Mouse (Mus musculus): ENCODE measurements around the gene Gm28047. TPM values are rescaled to one million over a fixed set of nuclear protein-coding genes. Genes with fewer than 3 reads are reported as not detected.

Gene Gm28047
- polyA plus RNA-seq, 1 experiment: 0.09 TPM

DNA sequence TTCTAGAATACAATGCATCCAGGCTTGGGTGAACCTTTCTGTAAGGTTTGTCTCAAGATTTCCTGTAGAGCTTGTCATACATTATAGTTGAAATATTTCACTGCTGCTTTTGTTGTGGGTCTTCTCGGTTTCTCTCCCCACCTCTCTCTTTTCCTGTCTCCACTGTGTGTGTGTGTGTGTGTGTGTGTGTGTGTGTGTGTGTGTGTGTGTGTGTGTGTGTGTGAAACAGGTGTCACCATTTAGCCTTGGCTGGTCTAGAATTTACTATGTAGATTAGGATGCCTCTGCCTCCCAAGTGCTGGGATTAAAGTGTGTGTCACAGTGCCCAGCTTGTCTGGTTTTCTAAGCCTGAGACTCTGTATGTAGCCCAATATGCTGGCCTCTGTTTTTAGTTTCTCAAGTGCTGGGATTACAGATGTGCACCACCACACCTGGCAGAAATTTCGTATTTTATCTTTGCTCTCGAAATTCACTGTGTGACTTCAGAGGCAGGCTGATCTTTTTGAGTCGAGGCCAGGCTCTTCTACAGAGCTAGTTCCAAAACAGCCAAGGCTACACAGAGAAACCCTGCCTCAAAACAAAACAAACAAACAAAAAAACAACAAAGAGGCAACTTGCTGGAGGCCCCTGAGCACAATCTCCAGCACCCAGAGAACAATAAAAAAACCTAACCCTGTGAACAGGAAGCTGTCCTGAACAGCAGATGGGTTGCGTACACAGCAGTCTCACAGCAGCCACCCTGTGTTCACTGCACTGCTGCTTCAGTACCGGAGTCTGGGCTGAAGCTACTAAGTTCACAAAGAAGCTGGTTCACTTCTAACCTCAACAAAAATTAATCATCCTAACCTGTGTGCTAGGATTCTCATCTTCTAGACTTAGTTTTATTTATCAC lies 98.5 kb downstream of the Gm28047 start:
- Histone ChIP-seq H3K27me3 (ENCODE audit: control insufficient read depth) (no peaks in the 10 kb centered on the region), H3K4me3 (replicated peaks) (no peak overlapping the region), H3K9me3 (ENCODE audit: control insufficient read depth, low read length) (no peaks in the 10 kb centered on the region), H3K36me3 (ENCODE audit: control insufficient read depth) (peaks cover 70% of the 10 kb centered on the region), H3K4me1 (ENCODE audit: control insufficient read depth) (peaks cover 9% of the 10 kb centered on the region)
- TF ChIP-seq TAL1 (IDR thresholded peaks at IDR 0.05; ENCODE audit: low read length): no peak
- no peak for TF ChIP-seq GATA1 (IDR thresholded peaks at IDR 0.05; ENCODE audit: low read length)

DNA sequence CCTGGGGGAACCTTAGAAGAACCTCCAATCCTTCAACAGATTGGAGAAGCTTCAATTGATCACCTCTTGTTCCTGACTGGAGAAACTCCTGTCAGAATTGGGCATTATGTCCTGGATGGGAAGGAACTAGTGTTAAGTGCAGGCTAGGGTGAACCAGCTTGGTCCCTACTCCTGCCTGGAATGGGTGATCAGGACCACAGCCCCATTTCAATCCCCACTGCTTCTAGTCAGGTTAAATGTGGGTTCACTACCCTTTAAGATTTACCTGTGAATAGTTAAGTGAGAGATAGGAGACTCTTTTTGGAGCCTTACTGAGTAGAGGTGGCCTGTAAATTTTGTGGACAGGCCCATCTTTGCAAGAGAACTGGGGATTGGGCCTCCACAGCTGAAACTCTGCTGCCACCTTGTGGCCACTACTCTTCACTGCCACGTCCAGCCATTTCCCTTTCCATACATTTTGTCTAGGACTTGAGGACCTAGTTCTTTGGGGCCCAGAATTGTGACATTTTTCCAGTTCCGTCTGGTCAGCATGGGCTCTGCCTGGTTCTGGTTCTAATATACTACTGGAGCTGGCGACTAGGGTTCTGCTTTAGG lies 99.9 kb downstream of the Gm28047 start, which contains the start of gene Npff:
TSS of gene Npff (minus strand) at position 51 of the 594 bp plus-strand sequence.
- H3K27me3 ChIP-seq (ENCODE audit: control insufficient read depth): no peaks in the 10 kb centered on the region
- H3K4me3 ChIP-seq (replicated peaks): no peak within 1 kb of the TSS
- TF ChIP-seq TAL1 (IDR thresholded peaks at IDR 0.05; ENCODE audit: low read length): no peak
- TF ChIP-seq GATA1 (IDR thresholded peaks at IDR 0.05; ENCODE audit: low read length): no peak
- peaks cover 75% of the 10 kb centered on the region for H3K36me3 ChIP-seq (ENCODE audit: control insufficient read depth)
- no peaks in the 10 kb centered on the region for H3K9me3 ChIP-seq (ENCODE audit: control insufficient read depth, low read length)
- H3K4me1 ChIP-seq (ENCODE audit: control insufficient read depth): peaks cover 22% of the 10 kb centered on the region

GRCm38 (mm10) chr15:102521480-102521879 lies 103.4 kb downstream of the Gm28047 start:
- Histone ChIP-seq H3K36me3 (ENCODE audit: control insufficient read depth) (peaks cover 46% of the 10 kb centered on the region), H3K27me3 (ENCODE audit: control insufficient read depth) (peaks cover 2% of the 10 kb centered on the region), H3K4me3 (replicated peaks) (no peak overlapping the region), H3K9me3 (ENCODE audit: control insufficient read depth, low read length) (no peaks in the 10 kb centered on the region), H3K4me1 (ENCODE audit: control insufficient read depth) (peaks cover 48% of the 10 kb centered on the region)
- TF ChIP-seq TAL1 (IDR thresholded peaks at IDR 0.05; ENCODE audit: low read length) (no peak), GATA1 (IDR thresholded peaks at IDR 0.05; ENCODE audit: low read length) (no peak)

- H3K4me3 ChIP-seq (replicated peaks): no peak overlapping the region
- H3K27me3 ChIP-seq (ENCODE audit: control insufficient read depth): peaks cover 13% of the 10 kb centered on the region
- H3K9me3 ChIP-seq (ENCODE audit: control insufficient read depth, low read length): no peaks in the 10 kb centered on the region
- peaks cover 57% of the 10 kb centered on the region for H3K4me1 ChIP-seq (ENCODE audit: control insufficient read depth)
- TF ChIP-seq GATA1 (IDR thresholded peaks at IDR 0.05; ENCODE audit: low read length) (no peak), TAL1 (IDR thresholded peaks at IDR 0.05; ENCODE audit: low read length) (no peak)
- peaks cover 46% of the 10 kb centered on the region for H3K36me3 ChIP-seq (ENCODE audit: control insufficient read depth)
These were observed 104.5 kb downstream of the Gm28047 start for GRCm38 (mm10) chr15:102520416-102520815.

DNA sequence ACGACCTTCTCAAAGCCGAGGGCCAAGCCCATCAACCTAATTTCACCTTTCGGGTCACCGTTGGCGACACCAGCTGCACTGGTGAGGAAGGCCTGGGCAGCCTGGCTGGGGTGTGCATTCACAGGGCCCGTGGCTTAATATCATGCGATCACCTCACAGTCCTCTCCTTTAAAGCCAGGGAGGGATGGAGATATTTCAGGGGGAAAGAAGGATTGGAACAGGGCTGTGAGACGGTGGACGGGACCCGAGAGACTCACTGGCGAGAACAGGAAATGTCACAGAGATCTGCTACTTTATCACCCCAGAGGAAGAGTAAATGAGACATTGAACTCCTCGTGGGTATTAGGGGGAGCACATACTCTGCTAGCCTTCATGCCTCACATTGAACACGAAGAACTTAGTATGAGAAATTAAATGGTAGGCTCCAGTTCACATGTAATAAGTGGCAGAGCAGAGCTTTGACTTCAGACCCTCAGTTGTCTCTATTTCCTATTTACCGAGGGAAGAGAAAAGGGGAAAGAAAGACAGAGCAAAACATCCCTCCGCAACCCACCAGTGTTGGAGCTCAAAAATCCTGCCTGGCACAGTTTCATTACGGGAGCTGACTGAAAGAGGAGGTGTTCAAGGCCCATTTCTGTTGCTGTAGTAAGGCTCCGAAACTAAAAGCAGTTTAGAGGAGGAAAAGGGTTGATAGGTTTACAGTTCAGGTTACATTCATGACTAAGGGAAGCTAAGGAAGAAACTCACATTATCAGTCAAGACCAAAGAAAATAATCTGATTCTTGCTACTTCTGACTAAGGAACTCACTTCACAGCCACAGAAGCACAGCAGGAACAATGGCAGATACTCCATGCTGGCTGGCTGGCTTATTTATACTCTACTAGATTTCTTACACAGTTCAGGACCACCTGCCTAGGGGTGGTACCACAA lies 105.4 kb downstream of the Gm28047 start:
- H3K27me3 ChIP-seq (ENCODE audit: control insufficient read depth): peaks cover 15% of the 10 kb centered on the region
- peaks cover 42% of the 10 kb centered on the region for H3K36me3 ChIP-seq (ENCODE audit: control insufficient read depth)
- peaks cover 57% of the 10 kb centered on the region for H3K4me1 ChIP-seq (ENCODE audit: control insufficient read depth)
- TF ChIP-seq GATA1 (IDR thresholded peaks at IDR 0.05; ENCODE audit: low read length) (no peak), TAL1 (IDR thresholded peaks at IDR 0.05; ENCODE audit: low read length) (no peak)
- H3K4me3 ChIP-seq (replicated peaks): peak overlapping the region; percentile 95
- H3K9me3 ChIP-seq (ENCODE audit: control insufficient read depth, low read length): no peaks in the 10 kb centered on the region

DNA sequence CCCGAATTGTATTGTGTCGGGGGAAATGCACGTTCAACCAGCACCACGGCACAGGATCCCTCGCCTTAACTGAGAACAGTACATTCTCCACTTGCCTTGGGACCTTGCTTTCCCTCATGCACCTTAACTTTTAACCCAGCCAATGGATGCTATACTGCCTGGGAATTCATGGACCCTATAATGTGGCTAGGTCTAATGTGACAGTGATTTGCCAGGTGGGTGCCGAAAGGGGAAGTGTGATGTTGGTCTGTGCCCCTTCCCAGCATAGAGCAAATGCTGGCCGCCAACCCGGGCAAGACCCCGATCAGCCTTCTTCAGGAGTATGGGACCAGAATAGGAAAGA lies 106.0 kb downstream of the Gm28047 start:
- Histone ChIP-seq H3K36me3 (ENCODE audit: control insufficient read depth) (peaks cover 35% of the 10 kb centered on the region), H3K27me3 (ENCODE audit: control insufficient read depth) (peaks cover 15% of the 10 kb centered on the region), H3K4me1 (ENCODE audit: control insufficient read depth) (peaks cover 57% of the 10 kb centered on the region), H3K9me3 (ENCODE audit: control insufficient read depth, low read length) (no peaks in the 10 kb centered on the region), H3K4me3 (replicated peaks) (peak overlapping the region; percentile 95)
- no peak for TF ChIP-seq TAL1 (IDR thresholded peaks at IDR 0.05; ENCODE audit: low read length)
- no peak for TF ChIP-seq GATA1 (IDR thresholded peaks at IDR 0.05; ENCODE audit: low read length)

GRCm38 (mm10) chr15:102517976-102518858 lies 106.7 kb downstream of the Gm28047 start, which contains the start of gene Tarbp2:
TSS of gene Tarbp2 (plus strand) at chr15:102518192.
- H3K27me3 ChIP-seq (ENCODE audit: control insufficient read depth): peaks cover 15% of the 10 kb centered on the region
- H3K4me3 ChIP-seq (replicated peaks): peak within 1 kb of the TSS; percentile 95
- H3K4me1 ChIP-seq (ENCODE audit: control insufficient read depth): peaks cover 57% of the 10 kb centered on the region
- TF ChIP-seq TAL1 (IDR thresholded peaks at IDR 0.05; ENCODE audit: low read length) (no peak), GATA1 (IDR thresholded peaks at IDR 0.05; ENCODE audit: low read length) (no peak)
- no peaks in the 10 kb centered on the region for H3K9me3 ChIP-seq (ENCODE audit: control insufficient read depth, low read length)
- peaks cover 31% of the 10 kb centered on the region for H3K36me3 ChIP-seq (ENCODE audit: control insufficient read depth)

DNA sequence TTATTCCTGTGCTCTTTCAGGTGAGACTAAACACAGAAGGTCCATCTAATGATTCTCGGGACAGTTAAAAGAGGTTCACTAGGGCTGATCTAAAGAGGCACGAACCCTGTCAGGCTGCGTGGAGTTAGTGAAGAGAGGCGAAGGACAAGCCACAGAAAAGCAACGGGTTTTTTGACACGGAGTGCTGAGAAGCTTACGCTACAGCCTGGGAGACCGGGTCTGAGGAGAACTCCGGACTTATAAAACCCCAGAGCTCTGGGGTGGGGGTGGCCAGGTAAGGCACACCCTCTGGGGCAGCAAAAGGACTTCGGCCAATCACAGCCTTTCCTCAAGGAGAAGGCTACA lies 107.3 kb downstream of the Gm28047 start:
- peaks cover 57% of the 10 kb centered on the region for H3K4me1 ChIP-seq (ENCODE audit: control insufficient read depth)
- H3K9me3 ChIP-seq (ENCODE audit: control insufficient read depth, low read length): no peaks in the 10 kb centered on the region
- H3K27me3 ChIP-seq (ENCODE audit: control insufficient read depth): peaks cover 15% of the 10 kb centered on the region
- peak overlapping the region; percentile 95 for H3K4me3 ChIP-seq (replicated peaks)
- TF ChIP-seq GATA1 (IDR thresholded peaks at IDR 0.05; ENCODE audit: low read length) (no peak), TAL1 (IDR thresholded peaks at IDR 0.05; ENCODE audit: low read length) (no peak)
- H3K36me3 ChIP-seq (ENCODE audit: control insufficient read depth): peaks cover 25% of the 10 kb centered on the region

Measured in erythroblast, embryonic 14.5 days (primary cell).